Mouse (Mus musculus): ENCODE measurements at regions not wholly inside any gene's neighbourhood (a gene's known extent, or its start where the extent isn't known, plus 50 kb on each side); places are given as distances from the start of the nearest gene placed in this dataset.

DNA sequence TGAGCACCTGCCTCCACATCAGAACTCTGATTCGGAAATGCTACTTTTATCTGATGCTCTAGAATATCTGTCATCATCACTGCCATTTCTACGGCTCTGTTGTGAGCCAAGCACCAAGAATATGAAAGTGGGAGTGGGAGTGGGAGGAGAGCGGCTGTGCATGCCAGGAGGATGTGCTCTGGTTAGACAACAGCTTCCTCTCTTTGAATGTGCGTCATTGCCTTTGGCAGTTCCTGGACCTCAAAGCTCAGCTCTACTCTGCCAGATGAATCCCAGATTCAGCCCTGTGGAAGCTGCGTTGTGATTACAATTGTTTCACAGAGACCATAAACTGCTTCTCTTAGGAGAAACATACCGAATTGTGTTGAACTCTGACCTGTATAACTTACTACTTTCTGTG is 106.8 kb upstream of the Tnfaip3 start:
- no peak for DNase-seq (ENCODE audit: low spot score)
- peaks cover 22% of the 10 kb centered on the region for H3K4me1 ChIP-seq
- 76% methylated on average over 6 of the region's 6 CpGs for WGBS
- peaks cover 14% of the 10 kb centered on the region; the same call in 1 of the 2 replicates for H3K27me3 ChIP-seq (ENCODE audit: low read depth, poor library complexity, severe bottlenecking)
- no peaks in the 10 kb centered on the region for H3K36me3 ChIP-seq
- H3K9me3 ChIP-seq (replicated peaks) = no peaks in the 10 kb centered on the region
- no peak overlapping the region for H3K4me3 ChIP-seq
- no peak overlapping the region for H3K27ac ChIP-seq (replicated peaks)

DNA sequence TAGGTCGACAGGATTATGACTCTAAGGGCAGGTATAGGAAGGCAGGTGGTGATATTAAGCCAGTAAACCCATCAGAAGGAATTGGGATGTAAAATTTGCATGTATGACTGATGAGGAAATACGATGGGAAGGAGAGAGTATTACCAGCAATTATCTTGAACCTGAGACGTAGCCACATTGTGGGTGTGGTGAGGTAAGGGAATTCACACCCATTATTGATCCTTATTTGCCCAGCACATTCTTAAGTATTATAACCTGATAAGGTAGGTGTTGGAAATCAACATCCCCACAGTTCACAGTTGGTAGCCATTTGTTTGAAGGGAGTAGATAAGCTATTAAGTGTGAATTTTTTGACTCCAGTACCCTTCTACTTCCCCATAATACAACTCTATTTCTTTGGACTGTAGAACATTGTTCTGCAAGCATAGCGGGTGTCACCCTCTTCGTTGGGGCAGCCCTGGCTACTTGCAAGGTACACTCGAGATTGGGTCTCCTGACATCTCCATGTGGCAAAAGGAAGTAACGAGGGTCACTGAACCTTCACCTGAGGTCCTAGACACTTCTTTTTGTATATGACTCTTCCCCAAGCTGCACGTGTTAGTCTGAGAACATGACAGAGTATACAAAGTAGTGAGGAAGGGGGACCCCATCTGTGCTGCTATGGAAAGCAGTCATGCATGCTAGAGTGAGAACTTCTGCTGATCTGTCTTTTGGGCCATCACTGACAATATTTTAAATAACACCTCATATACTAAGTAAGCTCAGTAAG is 104.0 kb upstream of the Tnfaip3 start:
- Histone ChIP-seq H3K4me3 (no peak overlapping the region), H3K9me3 (replicated peaks) (no peaks in the 10 kb centered on the region), H3K27ac (replicated peaks) (no peak overlapping the region), H3K4me1 (peaks cover 38% of the 10 kb centered on the region), H3K36me3 (no peaks in the 10 kb centered on the region), H3K27me3 (ENCODE audit: low read depth, poor library complexity, severe bottlenecking) (peaks cover 25% of the 10 kb centered on the region; the same call in 1 of the 2 replicates)
- 83% methylated on average over 8 of the region's 8 CpGs for WGBS
- no peak for DNase-seq (ENCODE audit: low spot score)

DNA sequence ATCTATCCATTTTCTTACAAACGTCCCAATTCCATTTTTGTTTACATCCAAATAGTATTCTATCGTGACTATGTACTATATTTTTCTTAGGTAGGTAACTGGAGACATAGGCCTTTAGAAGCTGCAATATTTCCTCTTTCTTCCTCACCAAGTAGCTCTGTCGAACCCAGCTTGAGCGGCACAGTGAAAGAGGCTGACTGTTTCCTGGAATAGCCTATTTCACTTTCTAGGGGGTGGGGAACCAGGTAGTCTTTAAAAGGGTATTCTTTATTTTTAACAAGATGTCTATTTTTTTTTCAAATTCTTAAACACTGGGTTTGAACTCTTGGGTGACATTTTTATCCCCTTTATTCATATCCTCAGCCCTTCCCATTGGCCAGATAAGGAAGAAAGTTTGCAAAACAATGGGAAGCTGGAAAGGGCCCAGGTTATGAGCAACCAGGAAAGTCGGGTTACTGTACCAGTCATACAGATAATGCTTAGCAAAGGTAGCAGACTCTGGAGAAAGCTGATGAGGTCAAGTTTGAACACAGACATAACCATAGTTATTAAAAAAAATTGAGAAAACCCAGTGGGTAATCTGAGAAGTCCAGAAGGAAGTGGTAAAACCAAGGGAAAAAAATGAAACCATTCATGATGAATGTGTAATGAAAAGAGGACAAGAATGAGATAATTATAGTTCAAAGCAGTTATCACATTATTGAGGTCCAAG is 103.3 kb upstream of the Tnfaip3 start:
- peaks cover 25% of the 10 kb centered on the region; the same call in 1 of the 2 replicates for H3K27me3 ChIP-seq (ENCODE audit: low read depth, poor library complexity, severe bottlenecking)
- DNase-seq (ENCODE audit: low spot score) = no peak
- peaks cover 32% of the 10 kb centered on the region for H3K4me1 ChIP-seq
- no peak overlapping the region for H3K4me3 ChIP-seq
- H3K27ac ChIP-seq (replicated peaks) = no peak overlapping the region
- 87% methylated on average over 5 of the region's 5 CpGs for WGBS
- no peaks in the 10 kb centered on the region for H3K9me3 ChIP-seq (replicated peaks)
- H3K36me3 ChIP-seq = no peaks in the 10 kb centered on the region

DNA sequence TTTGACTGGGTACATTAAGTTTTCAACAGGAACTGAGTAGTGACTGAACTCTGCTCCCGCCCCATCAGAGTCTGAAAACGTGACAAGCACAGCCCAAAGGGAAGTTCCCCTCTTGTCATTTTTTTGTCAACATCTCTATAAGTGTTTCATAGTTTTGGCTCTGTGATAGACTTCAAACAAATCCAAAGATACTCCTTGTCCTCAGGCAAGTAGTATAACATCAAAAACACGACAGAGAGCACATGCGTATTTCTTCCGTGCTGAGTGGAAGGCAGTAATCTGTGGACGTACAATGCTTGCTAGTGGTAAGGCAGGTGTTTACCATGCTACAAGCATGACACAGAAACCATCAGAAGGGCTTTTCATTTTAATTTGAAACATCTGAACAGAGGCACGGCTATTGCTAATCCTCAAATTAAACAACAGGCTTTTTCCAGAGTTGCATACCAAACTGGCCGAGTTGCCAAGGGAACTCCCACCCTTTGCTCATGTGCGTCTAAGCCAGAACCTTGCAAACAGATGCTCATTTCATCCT is 101.7 kb upstream of the Tnfaip3 start:
- Histone ChIP-seq H3K4me1 (peaks cover 22% of the 10 kb centered on the region), H3K27me3 (ENCODE audit: low read depth, poor library complexity, severe bottlenecking) (peaks cover 25% of the 10 kb centered on the region; the same call in 1 of the 2 replicates), H3K27ac (replicated peaks) (no peak overlapping the region), H3K36me3 (no peaks in the 10 kb centered on the region), H3K9me3 (replicated peaks) (no peaks in the 10 kb centered on the region), H3K4me3 (no peak overlapping the region)
- WGBS = 43% methylated on average over 9 of the region's 9 CpGs
- peak; percentile 46 for DNase-seq (ENCODE audit: low spot score)

GRCm38 (mm10) chr10:19112459-19112858 is 97.0 kb upstream of the Tnfaip3 start:
- Histone ChIP-seq H3K27me3 (ENCODE audit: low read depth, poor library complexity, severe bottlenecking) (peaks cover 11% of the 10 kb centered on the region; the same call in 1 of the 2 replicates), H3K4me1 (peaks cover 18% of the 10 kb centered on the region), H3K27ac (replicated peaks) (no peak overlapping the region), H3K9me3 (replicated peaks) (no peaks in the 10 kb centered on the region), H3K36me3 (no peaks in the 10 kb centered on the region), H3K4me3 (no peak overlapping the region)
- 62% methylated on average over 2 of the region's 2 CpGs for WGBS
- DNase-seq (ENCODE audit: low spot score) = no peak

GRCm38 (mm10) chr10:19105231-19105681 is 89.8 kb upstream of the Tnfaip3 start:
- Histone ChIP-seq H3K4me3 (no peak overlapping the region), H3K36me3 (no peaks in the 10 kb centered on the region), H3K27me3 (ENCODE audit: low read depth, poor library complexity, severe bottlenecking) (no peaks in the 10 kb centered on the region), H3K27ac (replicated peaks) (no peak overlapping the region), H3K9me3 (replicated peaks) (no peaks in the 10 kb centered on the region), H3K4me1 (no peaks in the 10 kb centered on the region)
- WGBS = 69% methylated on average over 6 of the region's 6 CpGs
- no peak for DNase-seq (ENCODE audit: low spot score)

DNA sequence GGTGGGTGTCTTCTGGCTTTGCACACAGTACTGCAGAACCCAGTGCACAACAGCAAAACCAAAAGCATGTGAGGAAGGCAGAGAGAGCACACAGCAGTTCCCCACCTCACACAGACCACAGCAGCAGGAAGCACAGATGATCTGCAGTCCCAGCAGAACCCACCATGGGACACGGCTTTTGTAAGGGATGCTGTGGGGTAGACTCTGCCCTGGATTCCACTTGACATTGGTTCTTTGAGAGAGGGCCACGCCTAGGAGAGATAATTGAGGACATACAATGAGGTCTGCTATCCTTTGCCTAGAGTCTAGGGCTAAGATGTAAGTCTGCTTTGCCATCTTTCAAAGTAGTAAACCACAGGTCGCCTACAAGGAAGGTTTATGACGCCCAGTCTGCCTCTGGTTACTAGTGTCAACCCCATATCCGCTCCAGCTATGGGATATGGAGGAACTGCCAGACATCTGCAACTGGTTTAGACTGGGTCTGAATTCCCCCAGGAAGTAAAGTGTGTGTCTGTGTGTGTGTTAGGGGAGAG is 89.3 kb upstream of the Tnfaip3 start:
- no peaks in the 10 kb centered on the region for H3K4me1 ChIP-seq
- no peaks in the 10 kb centered on the region for H3K27me3 ChIP-seq (ENCODE audit: low read depth, poor library complexity, severe bottlenecking)
- 74% methylated on average over 5 of the region's 5 CpGs for WGBS
- H3K4me3 ChIP-seq = no peak overlapping the region
- no peaks in the 10 kb centered on the region for H3K36me3 ChIP-seq
- no peak overlapping the region for H3K27ac ChIP-seq (replicated peaks)
- DNase-seq (ENCODE audit: low spot score) = no peak
- no peaks in the 10 kb centered on the region for H3K9me3 ChIP-seq (replicated peaks)

DNA sequence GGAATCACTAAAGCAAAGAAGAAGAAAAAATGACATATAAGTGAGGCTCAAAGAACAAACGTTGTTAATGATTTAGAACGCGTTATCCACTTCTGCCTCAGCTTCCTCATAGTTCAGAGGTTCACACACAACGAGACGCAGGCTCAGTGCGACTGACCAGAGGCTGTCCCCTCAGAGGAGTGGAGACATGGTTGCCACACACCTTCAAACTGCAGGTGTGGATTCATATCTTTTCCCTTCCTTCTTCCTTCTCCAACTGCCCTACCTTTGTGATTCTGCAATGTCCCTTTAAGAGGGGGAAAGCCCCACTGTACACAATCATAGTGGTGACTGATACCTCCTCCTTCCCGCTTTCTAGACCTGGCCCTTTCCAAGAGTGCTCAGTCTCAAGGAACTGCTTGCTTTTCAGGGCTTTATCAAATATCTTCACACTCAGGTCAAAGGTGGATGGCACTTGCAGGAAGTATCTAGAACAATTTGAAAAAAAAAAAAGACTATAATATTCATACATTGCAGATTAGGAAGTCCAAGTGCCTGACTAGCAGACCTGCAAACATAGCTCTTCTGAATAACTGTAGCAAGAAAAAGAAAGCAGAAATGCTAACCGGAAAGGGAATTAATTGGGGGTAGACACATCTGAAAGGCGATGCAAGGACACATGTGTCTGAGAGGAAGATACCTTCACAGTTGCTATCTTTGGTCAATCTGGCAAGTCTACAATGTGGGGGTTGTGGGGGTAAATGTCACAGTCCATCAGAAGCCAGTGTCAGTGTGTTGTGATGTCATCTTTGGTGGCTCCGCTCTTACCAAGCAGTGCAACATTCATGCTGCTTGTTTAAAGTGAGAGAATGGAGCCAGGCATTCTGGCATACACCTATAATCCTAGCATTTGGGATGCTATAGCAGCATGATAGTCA is 84.2 kb upstream of the Tnfaip3 start:
- DNase-seq (ENCODE audit: low spot score) = no peak
- no peaks in the 10 kb centered on the region for H3K36me3 ChIP-seq
- no peaks in the 10 kb centered on the region for H3K27me3 ChIP-seq (ENCODE audit: low read depth, poor library complexity, severe bottlenecking)
- H3K4me1 ChIP-seq = 0 out of 2 replicates have a peak, but pooled peaks cover 4% of the 10 kb centered on the region
- no peak overlapping the region for H3K27ac ChIP-seq (replicated peaks)
- no peak overlapping the region for H3K4me3 ChIP-seq
- H3K9me3 ChIP-seq (replicated peaks) = no peaks in the 10 kb centered on the region
- WGBS = 90% methylated on average over 10 of the region's 10 CpGs

GRCm38 (mm10) chr10:19094297-19094696 is 78.8 kb upstream of the Tnfaip3 start:
- no peak for DNase-seq (ENCODE audit: low spot score)
- 66% methylated on average over 8 of the region's 8 CpGs for WGBS
- Histone ChIP-seq H3K4me3 (no peak overlapping the region), H3K27me3 (ENCODE audit: low read depth, poor library complexity, severe bottlenecking) (no peaks in the 10 kb centered on the region), H3K36me3 (no peaks in the 10 kb centered on the region), H3K27ac (replicated peaks) (no peak overlapping the region), H3K4me1 (peaks cover 20% of the 10 kb centered on the region), H3K9me3 (replicated peaks) (no peaks in the 10 kb centered on the region)

DNA sequence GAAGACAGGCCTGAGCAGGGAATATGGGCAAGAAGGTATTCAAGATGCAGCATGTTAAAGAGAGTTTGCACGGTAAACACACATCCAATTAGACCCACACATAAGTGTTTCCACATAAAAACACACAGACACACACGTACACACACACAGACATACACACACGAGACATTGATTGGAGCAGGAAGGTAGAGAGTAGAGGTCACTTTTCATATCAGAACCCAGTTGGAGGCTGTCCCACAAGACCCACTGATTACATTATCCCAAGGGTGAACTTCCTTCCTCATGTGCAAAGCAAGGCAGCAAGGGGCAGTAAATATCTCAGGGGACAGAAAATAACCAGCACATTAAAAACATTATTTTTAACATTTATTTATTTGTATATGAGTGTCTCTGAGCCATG is 78.2 kb upstream of the Tnfaip3 start:
- H3K9me3 ChIP-seq (replicated peaks) = no peaks in the 10 kb centered on the region
- H3K4me3 ChIP-seq = no peak overlapping the region
- no peaks in the 10 kb centered on the region for H3K36me3 ChIP-seq
- H3K27ac ChIP-seq (replicated peaks) = no peak overlapping the region
- no peaks in the 10 kb centered on the region for H3K27me3 ChIP-seq (ENCODE audit: low read depth, poor library complexity, severe bottlenecking)
- DNase-seq (ENCODE audit: low spot score) = no peak
- 89% methylated on average over 3 of the region's 3 CpGs for WGBS
- peaks cover 17% of the 10 kb centered on the region for H3K4me1 ChIP-seq

DNA sequence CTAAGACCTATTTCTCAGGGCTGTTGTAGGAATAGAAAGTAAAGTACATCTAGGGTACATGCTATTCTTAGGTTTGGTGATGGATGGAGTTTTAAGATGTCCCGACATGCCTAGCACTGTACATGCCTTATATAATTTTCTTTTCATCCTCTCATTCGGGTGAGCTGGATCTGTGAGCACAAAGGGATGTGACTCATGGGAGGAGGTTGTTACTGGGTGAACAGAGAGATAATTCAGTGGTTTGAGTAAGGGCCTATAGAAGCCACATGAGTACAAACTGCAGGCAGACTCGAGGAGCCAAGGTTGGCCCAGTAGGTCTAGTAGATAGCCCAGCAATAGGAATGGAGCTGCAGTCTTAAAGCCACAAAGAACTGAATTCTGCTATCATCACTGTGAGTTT is 76.5 kb upstream of the Tnfaip3 start:
- no peaks in the 10 kb centered on the region for H3K36me3 ChIP-seq
- WGBS = 93% methylated on average over 3 of the region's 3 CpGs
- peaks cover 17% of the 10 kb centered on the region for H3K4me1 ChIP-seq
- no peaks in the 10 kb centered on the region for H3K9me3 ChIP-seq (replicated peaks)
- DNase-seq (ENCODE audit: low spot score) = no peak
- no peak overlapping the region for H3K27ac ChIP-seq (replicated peaks)
- no peaks in the 10 kb centered on the region for H3K27me3 ChIP-seq (ENCODE audit: low read depth, poor library complexity, severe bottlenecking)
- H3K4me3 ChIP-seq = no peak overlapping the region

- Histone ChIP-seq H3K36me3 (no peaks in the 10 kb centered on the region), H3K9me3 (replicated peaks) (no peaks in the 10 kb centered on the region), H3K27ac (replicated peaks) (no peak overlapping the region), H3K4me3 (no peak overlapping the region), H3K27me3 (ENCODE audit: low read depth, poor library complexity, severe bottlenecking) (no peaks in the 10 kb centered on the region), H3K4me1 (peaks cover 17% of the 10 kb centered on the region)
- 22% methylated on average over 3 of the region's 3 CpGs for WGBS
- DNase-seq (ENCODE audit: low spot score) = no peak
Observed at GRCm38 (mm10) chr10:19091110-19091509, 75.7 kb upstream of the Tnfaip3 start.
